Mouse (Mus musculus): ENCODE measurements at regions not wholly inside any gene's neighbourhood (a gene's known extent, or its start where the extent isn't known, plus 50 kb on each side); places are given as distances from the start of the nearest gene placed in this dataset.

- ATAC-seq (ENCODE audit: insufficient number of reproducible peaks, insufficient read depth, low FRiP score, low TSS enrichment, low read depth) = no peak
- 90% methylated on average over 4 of the region's 4 CpGs for WGBS
- no peak overlapping the region for H3K4me2 ChIP-seq
Measured at GRCm38 (mm10) chr3:18295921-18296320, 347.7 kb downstream of the Cypt12 start.

GRCm38 (mm10) chr3:18298699-18299098 is 350.5 kb downstream of the Cypt12 start:
- no peak for ATAC-seq (ENCODE audit: insufficient number of reproducible peaks, insufficient read depth, low FRiP score, low TSS enrichment, low read depth)
- 90% methylated on average over 3 of the region's 3 CpGs for WGBS
- H3K4me3 ChIP-seq = no peak overlapping the region
- H3K4me1 ChIP-seq = no peaks in the 10 kb centered on the region
- no peaks in the 10 kb centered on the region for H3K36me3 ChIP-seq
- no peak overlapping the region for H3K4me2 ChIP-seq
- no peak overlapping the region for H3K27ac ChIP-seq
- H3K9ac ChIP-seq = no peak overlapping the region
- H3K9me3 ChIP-seq = no peaks in the 10 kb centered on the region
- no peaks in the 10 kb centered on the region for H3K27me3 ChIP-seq

More at GRCm38 (mm10) chr3:18295921-18296320, 347.7 kb downstream of the Cypt12 start:
- H3K27me3 ChIP-seq = no peaks in the 10 kb centered on the region
- H3K9me3 ChIP-seq = no peaks in the 10 kb centered on the region
- no peaks in the 10 kb centered on the region for H3K36me3 ChIP-seq
- no peaks in the 10 kb centered on the region for H3K4me1 ChIP-seq
- no peak overlapping the region for H3K4me3 ChIP-seq
- H3K27ac ChIP-seq = no peak overlapping the region
- no peak overlapping the region for H3K9ac ChIP-seq

- H3K27me3 ChIP-seq = no peaks in the 10 kb centered on the region
- no peak overlapping the region for H3K27ac ChIP-seq
- ATAC-seq (ENCODE audit: insufficient number of reproducible peaks, insufficient read depth, low FRiP score, low TSS enrichment, low read depth) = no peak
- H3K36me3 ChIP-seq = no peaks in the 10 kb centered on the region
- H3K4me1 ChIP-seq = no peaks in the 10 kb centered on the region
- no peaks in the 10 kb centered on the region for H3K9me3 ChIP-seq
- no peak overlapping the region for H3K4me2 ChIP-seq
- WGBS = 54% methylated on average over 2 of the region's 2 CpGs
- no peak overlapping the region for H3K9ac ChIP-seq
- no peak overlapping the region for H3K4me3 ChIP-seq
Measured at GRCm38 (mm10) chr3:18299502-18299901, 351.3 kb downstream of the Cypt12 start.

GRCm38 (mm10) chr3:18319433-18319832 is 371.2 kb downstream of the Cypt12 start:
- Histone ChIP-seq H3K9ac (no peak overlapping the region), H3K4me1 (no peaks in the 10 kb centered on the region), H3K4me3 (no peak overlapping the region), H3K27ac (no peak overlapping the region), H3K9me3 (0 out of 2 replicates have a peak, but pooled peaks cover 2% of the 10 kb centered on the region), H3K4me2 (no peak overlapping the region), H3K36me3 (no peaks in the 10 kb centered on the region), H3K27me3 (no peaks in the 10 kb centered on the region)
- no peak for ATAC-seq (ENCODE audit: insufficient number of reproducible peaks, insufficient read depth, low FRiP score, low TSS enrichment, low read depth)
- WGBS = 90% methylated on average over 2 of the region's 2 CpGs

GRCm38 (mm10) chr3:18333182-18333581 is 385.0 kb downstream of the Cypt12 start:
- Histone ChIP-seq H3K4me1 (no peaks in the 10 kb centered on the region), H3K4me3 (no peak overlapping the region), H3K9ac (no peak overlapping the region), H3K9me3 (no peaks in the 10 kb centered on the region), H3K36me3 (no peaks in the 10 kb centered on the region), H3K4me2 (no peak overlapping the region), H3K27ac (no peak overlapping the region), H3K27me3 (no peaks in the 10 kb centered on the region)
- no peak for ATAC-seq (ENCODE audit: insufficient number of reproducible peaks, insufficient read depth, low FRiP score, low TSS enrichment, low read depth)

DNA sequence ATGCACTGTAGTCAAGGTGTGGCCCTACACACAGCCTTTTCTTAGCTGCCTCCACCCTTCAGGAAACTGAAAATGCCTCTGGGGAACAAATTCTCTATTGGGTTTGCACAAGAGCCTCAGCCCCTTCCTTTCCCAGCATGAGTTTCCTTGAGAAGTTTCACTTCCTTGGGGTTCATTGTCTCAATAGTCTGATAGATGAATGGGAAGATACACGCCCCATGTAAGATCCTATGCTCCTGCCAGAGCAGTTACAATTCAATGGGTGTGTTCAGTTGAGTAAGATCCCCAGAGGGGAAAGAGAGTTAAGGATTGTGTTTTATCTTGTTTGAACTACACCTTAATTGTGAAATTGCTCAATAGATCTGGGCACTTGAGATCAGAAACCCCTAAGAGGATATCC is 391.0 kb downstream of the Cypt12 start:
- ATAC-seq (ENCODE audit: insufficient number of reproducible peaks, insufficient read depth, low FRiP score, low TSS enrichment, low read depth) = no peak

DNA sequence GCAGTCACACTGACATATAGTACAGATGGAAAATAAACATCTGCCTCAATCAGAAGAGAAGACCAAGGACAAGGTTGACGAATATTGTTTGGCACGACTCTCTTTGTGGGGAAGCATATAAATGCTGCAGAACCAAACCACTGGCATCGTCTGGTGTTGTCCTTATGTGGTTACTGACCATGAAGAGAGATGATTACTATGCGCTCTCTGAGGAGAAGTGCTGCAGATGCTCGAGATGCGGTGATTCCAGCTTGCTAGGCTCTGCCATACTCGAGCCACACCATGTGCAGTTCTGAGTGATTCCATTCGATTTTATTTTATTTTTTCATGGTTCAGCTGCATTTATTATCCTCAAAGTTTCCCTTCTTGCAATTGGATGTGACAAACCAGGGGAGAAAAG is 393.5 kb downstream of the Cypt12 start:
- no peak overlapping the region for H3K9ac ChIP-seq
- no peak overlapping the region for H3K4me2 ChIP-seq
- no peak overlapping the region for H3K27ac ChIP-seq
- H3K9me3 ChIP-seq = no peaks in the 10 kb centered on the region
- 55% methylated on average over 8 of the region's 8 CpGs for WGBS
- H3K27me3 ChIP-seq = no peaks in the 10 kb centered on the region
- H3K36me3 ChIP-seq = no peaks in the 10 kb centered on the region
- H3K4me1 ChIP-seq = no peaks in the 10 kb centered on the region
- no peak overlapping the region for H3K4me3 ChIP-seq
- no peak for ATAC-seq (ENCODE audit: insufficient number of reproducible peaks, insufficient read depth, low FRiP score, low TSS enrichment, low read depth)

More for the DNA sequence above, 391.0 kb downstream of the Cypt12 start:
- Histone ChIP-seq H3K36me3 (no peaks in the 10 kb centered on the region), H3K4me3 (no peak overlapping the region), H3K27ac (no peak overlapping the region), H3K4me2 (no peak overlapping the region), H3K4me1 (no peaks in the 10 kb centered on the region), H3K9ac (no peak overlapping the region), H3K27me3 (no peaks in the 10 kb centered on the region), H3K9me3 (no peaks in the 10 kb centered on the region)
- 62% methylated on average over 1 of the region's 1 CpGs for WGBS

DNA sequence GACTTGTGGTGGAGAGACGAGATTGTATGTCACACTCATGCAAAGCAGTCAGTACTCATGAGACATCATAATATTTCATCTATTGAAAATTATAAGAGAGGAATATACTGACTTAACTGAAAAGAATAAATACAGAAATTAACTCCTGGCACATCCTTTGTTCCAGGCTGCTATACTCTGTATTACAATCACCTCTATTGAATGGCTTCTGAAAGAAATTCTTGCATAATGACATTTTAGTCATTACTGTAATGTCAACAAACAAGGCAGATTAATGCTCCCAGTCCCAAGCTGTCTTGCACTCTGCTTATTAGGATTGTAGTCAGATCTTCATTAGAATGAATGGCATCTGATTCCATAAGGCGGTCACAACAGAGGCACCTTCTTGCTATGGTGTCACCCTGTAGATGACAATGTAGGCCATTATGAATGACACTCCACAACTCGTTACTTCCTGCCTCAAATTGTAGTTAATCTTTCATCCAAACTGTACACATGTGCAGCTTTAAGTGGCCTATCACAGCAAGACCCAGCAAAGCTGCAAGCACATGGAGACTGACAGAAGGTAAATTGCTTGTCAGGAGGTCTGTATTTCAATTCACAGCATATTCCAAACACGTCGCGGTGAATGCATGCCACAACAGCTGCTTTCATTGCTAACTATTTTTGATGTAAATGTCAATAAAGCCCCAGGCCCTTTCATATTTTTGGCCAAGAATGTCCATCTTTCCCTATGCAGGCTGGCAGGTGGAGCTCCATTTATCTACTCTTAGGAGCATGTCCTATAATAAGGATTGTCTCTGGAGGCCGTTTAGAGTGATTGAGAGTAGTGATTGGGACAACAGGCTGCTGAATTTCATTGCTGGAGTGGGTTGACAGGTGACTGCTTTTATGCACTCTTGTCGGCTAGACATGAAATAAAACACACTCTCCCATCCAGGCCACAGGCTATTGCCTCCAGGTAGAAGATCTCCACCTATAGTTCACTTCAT is 430.1 kb downstream of the Cypt12 start:
- Histone ChIP-seq H3K27me3 (no peaks in the 10 kb centered on the region), H3K9me3 (no peaks in the 10 kb centered on the region), H3K4me2 (no peak overlapping the region), H3K27ac (no peak overlapping the region), H3K9ac (no peak overlapping the region), H3K4me3 (no peak overlapping the region), H3K36me3 (no peaks in the 10 kb centered on the region), H3K4me1 (no peaks in the 10 kb centered on the region)
- no peak for ATAC-seq (ENCODE audit: insufficient number of reproducible peaks, insufficient read depth, low FRiP score, low TSS enrichment, low read depth)
- 72% methylated on average over 8 of the region's 8 CpGs for WGBS

GRCm38 (mm10) chr3:18421886-18422575 is 473.8 kb downstream of the Cypt12 start:
- Histone ChIP-seq H3K4me1 (no peaks in the 10 kb centered on the region), H3K27ac (no peak overlapping the region), H3K9me3 (no peaks in the 10 kb centered on the region), H3K36me3 (no peaks in the 10 kb centered on the region), H3K4me3 (no peak overlapping the region), H3K27me3 (no peaks in the 10 kb centered on the region), H3K9ac (no peak overlapping the region), H3K4me2 (no peak overlapping the region)
- no peak for ATAC-seq (ENCODE audit: insufficient number of reproducible peaks, insufficient read depth, low FRiP score, low TSS enrichment, low read depth)
- WGBS = 75% methylated on average over 4 of the region's 4 CpGs

DNA sequence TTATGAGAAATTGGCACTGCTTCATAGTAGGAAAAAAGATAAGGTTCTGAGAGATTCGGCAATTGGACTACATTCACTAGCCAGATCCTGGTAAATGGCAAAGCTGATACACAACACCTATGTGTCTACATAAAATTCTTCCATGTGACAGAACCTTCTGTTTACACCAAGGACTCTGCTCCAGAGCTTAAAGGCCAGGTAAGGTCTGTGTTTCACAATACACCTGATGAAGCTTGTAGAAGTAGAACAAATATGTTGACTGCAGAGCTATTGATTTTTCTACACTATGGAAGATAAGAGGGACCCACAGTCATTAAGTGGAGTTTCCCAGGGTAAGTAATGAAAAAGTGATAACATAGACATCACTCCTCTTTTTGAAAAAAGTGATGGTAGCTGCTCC is 480.7 kb downstream of the Cypt12 start:
- WGBS = 97% methylated on average over 1 of the region's 1 CpGs
- H3K27me3 ChIP-seq = no peaks in the 10 kb centered on the region
- no peak overlapping the region for H3K4me3 ChIP-seq
- H3K36me3 ChIP-seq = no peaks in the 10 kb centered on the region
- no peak overlapping the region for H3K4me2 ChIP-seq
- H3K27ac ChIP-seq = no peak overlapping the region
- no peak for ATAC-seq (ENCODE audit: insufficient number of reproducible peaks, insufficient read depth, low FRiP score, low TSS enrichment, low read depth)
- H3K9me3 ChIP-seq = no peaks in the 10 kb centered on the region
- H3K9ac ChIP-seq = no peak overlapping the region
- no peaks in the 10 kb centered on the region for H3K4me1 ChIP-seq

GRCm38 (mm10) chr3:18438845-18439244 is 490.6 kb downstream of the Cypt12 start:
- ATAC-seq (ENCODE audit: insufficient number of reproducible peaks, insufficient read depth, low FRiP score, low TSS enrichment, low read depth) = no peak
- Histone ChIP-seq H3K4me3 (no peak overlapping the region), H3K36me3 (no peaks in the 10 kb centered on the region), H3K9me3 (no peaks in the 10 kb centered on the region), H3K4me2 (no peak overlapping the region), H3K27ac (no peak overlapping the region), H3K9ac (no peak overlapping the region), H3K27me3 (no peaks in the 10 kb centered on the region), H3K4me1 (no peaks in the 10 kb centered on the region)
- 65% methylated on average over 5 of the region's 5 CpGs for WGBS
